Mouse (Mus musculus): ENCODE results near the gene Olfr517.

Olfr517 gene

DNA sequence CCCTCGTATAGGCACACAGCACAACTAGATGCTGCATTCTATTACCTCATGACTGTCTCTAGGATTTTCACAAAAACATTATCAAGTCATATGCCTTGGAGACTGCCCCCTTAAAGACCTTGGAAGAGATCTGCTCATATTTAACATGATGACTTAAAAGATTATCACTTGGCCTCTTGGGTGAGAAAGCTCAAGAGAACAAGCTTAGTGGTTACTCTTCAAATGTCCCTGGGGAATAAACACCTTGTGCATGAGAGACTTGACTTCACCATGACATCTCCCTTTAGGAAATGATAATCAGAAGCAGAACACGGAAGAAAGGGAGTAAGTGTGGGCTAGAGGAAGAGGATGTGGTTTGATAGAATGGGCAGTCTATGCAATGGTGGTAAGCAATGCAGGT lies at the start of gene Olfr517:
Olfr517 (minus strand) TSS at position 101 of the 400 bp plus-strand sequence.
- no peak for DNase-seq

- DNase-seq = no peak
Measured at GRCm38 (mm10) chr7:108903969-108904368, 31.8 kb upstream of the Olfr517 start.

GRCm38 (mm10) chr7:108894320-108894719 lies 22.1 kb upstream of the Olfr517 start, which contains the start of gene Olfr519:
Gene Olfr519 (minus strand): TSS chr7:108894420.
- DNase-seq = no peak

DNA sequence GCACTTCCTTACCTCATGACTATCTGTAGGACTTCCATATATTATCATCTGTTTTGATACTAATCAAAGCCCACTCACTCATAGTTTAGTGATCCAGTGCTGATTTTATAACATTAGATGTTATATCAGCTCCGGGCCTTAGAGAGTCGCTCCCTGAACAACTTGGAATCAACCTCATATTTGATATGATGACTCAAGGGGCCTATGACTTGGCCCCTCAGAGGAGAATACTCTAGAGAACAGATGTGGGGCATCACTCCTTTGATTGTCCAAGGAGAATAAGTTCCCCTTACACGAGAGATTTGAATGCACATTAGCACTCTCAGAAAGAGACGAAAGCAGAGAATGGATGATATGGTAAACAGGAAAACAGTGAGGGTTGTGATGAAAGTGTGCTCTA lies 12.7 kb upstream of the Olfr517 start, which contains the start of gene Olfr518:
Olfr518 (minus strand) TSS at position 101 of the 400 bp plus-strand sequence.
- DNase-seq = no peak

GRCm38 (mm10) chr7:108850429-108850828 lies 21.8 kb downstream of the Olfr517 start, which contains the start of gene Olfr516:
Gene Olfr516 (minus strand): TSS chr7:108850529.
- no peak for DNase-seq

DNA sequence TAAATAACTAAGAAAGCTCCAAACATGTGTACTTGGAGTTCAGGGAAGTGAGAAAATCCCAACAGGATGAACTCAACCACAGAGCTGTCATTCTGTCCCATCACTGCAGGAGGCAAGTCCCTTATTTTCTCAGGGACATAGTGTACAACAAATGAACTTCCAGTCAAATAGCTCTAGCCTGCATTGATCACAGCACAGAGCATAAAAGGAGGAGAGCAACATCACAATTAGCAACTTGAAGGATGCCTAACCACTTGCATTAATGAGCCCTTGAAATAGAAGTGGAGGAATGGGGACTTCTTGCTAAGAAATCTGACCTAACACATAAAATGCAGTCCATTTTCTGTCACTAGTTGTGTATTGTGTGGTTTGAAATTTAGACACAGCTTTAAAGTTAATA lies 46.3 kb downstream of the Olfr517 start, which contains the start of gene Olfr514:
Olfr514 (minus strand) TSS at position 101 of the 400 bp plus-strand sequence.
- DNase-seq = no peak
